Mouse (Mus musculus) kidney, postnatal 14 days (tissue): ENCODE results near the gene Polr3g.
"Not testable (repeated sequence)": the region's sequence is repeated elsewhere in the genome, so short reads cannot be mapped to it uniquely, and the experiment has no call there.

ENCODE experiments used
- DNase-seq: peaks from one replicate; pipeline ENCODE4 v3.0.0; 2022; ENCODE audit warnings: mixed read lengths

Polr3g gene

GRCm38 (mm10) chr13:81710775-81711545 lies at the start of gene Polr3g, which contains the start of gene Mblac2:
TSS of gene Polr3g (minus strand) at chr13:81711013.
TSS of gene Mblac2 (plus strand) at chr13:81711341.
- DNase-seq = peak; percentile 96

DNA sequence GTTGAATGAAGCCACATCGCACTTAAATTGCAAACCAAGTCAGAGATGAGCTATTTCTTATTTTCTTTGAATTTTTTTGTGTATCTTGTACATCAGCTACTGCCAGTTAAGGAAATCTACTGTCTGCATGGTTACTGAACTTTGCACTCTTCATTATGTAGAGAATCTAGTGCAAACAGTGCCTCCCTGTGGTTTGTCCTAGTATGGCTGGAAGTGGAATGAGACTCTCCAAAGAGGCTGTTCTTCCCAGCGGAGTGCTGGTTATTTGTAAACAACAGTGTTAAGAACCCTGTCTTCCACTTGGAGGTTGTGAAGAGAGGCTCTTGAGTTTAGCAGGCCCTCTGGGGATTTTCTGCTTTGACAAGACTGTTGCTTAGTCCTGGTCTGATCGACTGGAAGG lies 49.6 kb upstream of the Polr3g start:
- DNase-seq = peak; percentile 57

DNA sequence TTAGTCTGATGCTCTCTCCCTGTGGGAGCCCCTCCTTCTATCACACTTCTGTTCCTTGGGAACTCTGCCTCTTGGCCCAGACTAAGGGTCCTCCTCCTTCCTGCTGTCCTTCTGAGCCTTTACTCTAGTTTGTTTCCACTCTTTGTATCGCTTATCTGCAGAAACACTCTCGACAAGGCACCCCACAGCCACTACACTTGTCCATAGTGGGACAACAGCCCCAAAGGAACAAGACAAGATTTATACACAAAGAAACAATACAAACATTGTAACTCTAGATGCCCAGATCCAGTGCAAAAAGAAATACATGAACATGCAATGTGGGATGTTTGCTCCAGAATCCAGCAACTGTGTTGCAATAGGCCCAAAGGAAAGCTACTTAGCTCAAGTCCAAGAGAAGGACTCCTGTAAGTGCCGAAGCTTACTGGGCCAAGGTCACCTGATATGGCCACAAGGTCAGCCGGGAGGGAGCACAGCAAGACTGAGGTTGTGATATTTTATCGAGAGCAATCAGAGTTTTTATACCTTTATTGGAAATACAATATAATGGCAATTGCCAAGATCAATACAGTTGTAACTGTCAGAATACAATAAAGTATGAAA lies 46.3 kb upstream of the Polr3g start:
- DNase-seq = no peak

DNA sequence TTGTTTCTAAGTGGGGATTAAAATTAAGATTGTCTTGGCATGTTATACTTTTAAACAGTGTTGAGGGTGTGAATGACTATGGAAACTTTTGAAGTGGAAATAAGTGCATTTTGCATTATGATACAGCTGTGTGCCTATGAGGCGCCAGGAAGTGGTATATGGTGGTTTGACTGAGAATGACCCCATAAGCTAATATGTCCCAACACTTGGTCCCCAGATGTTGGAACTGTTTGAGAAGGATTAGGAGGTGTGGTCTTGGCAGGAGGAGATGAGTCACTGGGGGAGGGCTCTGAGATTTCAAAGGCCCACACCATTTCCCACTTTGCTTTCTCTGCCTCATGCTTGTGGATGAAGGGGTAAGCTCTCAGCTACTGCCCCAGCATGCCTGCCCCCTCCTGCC lies 44.5 kb upstream of the Polr3g start:
- DNase-seq = no peak

- DNase-seq = no peak
Observed at GRCm38 (mm10) chr13:81754878-81755277, 44.1 kb upstream of the Polr3g start.

DNA sequence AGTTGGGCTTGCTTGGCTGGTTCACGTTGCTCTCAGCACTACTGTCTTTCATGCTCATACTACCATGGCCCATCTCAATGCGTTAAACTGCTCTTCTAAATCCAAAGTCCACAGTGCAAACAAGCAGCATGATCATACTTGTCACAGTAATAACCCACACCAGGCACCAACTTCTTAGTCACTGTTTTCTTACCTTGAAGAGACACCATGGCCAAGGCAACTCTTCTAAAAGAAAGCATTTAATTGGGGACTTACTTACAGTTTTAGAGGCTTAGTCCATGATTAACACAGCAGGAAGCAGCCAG lies 33.2 kb upstream of the Polr3g start:
- DNase-seq = no peak

GRCm38 (mm10) chr13:81743391-81744091 lies 32.7 kb upstream of the Polr3g start:
- no peak for DNase-seq

DNA sequence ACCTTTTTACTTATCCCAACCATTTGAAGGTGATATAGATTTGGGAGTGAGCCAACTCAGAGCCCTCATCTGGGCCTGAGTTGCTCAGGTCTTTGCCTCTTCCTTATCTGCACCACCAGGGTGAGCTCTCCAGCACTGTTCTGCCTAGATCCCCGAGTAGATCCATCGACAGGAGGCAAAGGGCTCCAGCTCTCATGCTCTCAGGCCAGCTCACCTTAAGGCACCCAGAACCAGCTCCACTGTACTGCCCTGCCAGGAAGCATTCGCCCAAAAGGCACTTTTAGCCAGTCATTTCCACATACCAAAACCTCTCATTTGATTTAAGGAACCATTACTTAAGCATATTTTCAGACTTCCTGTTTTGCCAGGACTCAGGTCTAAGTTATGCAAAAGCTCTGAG lies 30.1 kb upstream of the Polr3g start:
- DNase-seq = no peak

GRCm38 (mm10) chr13:81736606-81737005 lies 25.8 kb upstream of the Polr3g start:
- no peak for DNase-seq

DNA sequence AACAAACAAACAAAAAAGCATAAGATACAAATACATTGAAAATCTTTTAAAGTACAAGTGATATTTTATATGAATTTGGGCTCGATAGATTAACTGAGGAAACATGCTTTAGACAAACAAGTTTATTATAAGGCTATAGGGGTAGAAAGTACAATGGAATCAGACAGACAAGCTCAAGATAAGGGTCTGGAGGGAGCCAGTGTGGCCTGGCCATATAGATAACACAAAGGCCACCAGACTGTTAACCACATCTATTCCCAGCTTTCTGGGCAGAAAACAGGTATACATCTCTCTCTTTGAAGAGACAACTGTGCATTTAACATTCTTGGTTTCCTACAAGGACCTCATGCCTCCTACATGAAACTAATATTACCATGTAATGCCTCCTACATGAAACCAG lies 19.5 kb upstream of the Polr3g start:
- DNase-seq = no peak

GRCm38 (mm10) chr13:81729102-81729501 lies 18.3 kb upstream of the Polr3g start:
- DNase-seq = no peak

GRCm38 (mm10) chr13:81728141-81728540 lies 17.3 kb upstream of the Polr3g start:
- not testable (repeated sequence) for DNase-seq

GRCm38 (mm10) chr13:81713896-81714295 lies 3.1 kb upstream of the Polr3g start:
- DNase-seq = no peak

GRCm38 (mm10) chr13:81711546-81712371 lies 946 bp upstream of the Polr3g start:
- DNase-seq = no peak

DNA sequence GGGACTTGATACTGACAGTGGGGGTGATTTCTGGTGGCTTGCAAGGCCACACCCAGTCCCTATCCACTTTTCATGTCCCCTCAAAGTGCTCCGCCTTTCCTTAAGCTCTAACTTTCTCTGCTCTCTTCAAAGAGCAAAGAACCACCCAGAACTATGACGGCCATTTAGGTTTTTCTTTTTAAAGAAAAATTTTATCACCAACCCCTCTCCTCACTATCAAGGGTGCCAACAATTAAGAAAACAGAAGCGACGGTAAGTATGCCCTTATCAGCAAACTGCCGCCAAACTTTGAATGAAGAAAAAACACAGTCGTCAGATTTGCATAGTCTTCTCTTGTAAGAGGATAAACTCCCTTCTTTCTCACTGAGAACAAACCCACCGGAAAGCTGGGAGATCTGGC lies 547 bp downstream of the Polr3g start:
- DNase-seq = no peak

GRCm38 (mm10) chr13:81709805-81710204 lies 1.0 kb downstream of the Polr3g start:
- DNase-seq = no peak

DNA sequence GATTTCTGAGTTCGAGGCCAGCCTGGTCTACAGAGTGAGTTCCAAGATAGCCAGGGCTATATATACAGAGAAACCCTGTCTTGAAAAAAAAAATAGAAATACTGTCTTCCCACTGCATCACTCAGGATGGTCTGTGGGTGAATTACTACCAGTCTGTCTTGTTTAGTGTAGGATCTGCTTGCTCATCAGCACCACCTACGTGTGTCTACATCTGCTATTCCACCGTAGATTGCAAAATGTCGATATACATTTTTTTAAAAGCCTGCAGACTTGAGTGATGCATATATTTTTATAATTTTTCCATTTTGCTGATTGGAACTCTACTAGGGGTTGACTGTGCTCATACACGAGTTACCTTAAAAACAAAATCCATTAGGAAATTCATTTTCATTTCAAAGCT lies 4.5 kb downstream of the Polr3g start:
- DNase-seq = no peak

DNA sequence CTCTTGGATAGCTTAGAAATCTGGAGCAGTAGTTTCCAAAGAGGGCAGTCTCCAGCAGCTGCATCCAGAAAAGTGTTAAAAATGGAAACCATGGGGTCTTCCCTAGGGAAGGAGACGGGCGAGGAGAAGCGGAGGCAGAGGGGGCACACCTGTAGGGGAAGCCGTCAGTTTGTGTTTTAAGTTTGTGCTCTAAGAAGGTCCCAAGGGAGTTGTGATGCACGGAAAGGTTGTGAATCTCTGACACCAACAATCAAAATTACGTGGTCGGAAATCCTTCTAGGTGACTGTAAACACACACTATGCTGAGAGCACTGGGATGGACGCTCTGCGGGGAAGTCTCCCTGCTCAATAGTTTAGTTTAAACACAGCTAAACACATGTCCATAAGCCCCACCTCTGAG lies 7.2 kb downstream of the Polr3g start:
- no peak for DNase-seq

DNA sequence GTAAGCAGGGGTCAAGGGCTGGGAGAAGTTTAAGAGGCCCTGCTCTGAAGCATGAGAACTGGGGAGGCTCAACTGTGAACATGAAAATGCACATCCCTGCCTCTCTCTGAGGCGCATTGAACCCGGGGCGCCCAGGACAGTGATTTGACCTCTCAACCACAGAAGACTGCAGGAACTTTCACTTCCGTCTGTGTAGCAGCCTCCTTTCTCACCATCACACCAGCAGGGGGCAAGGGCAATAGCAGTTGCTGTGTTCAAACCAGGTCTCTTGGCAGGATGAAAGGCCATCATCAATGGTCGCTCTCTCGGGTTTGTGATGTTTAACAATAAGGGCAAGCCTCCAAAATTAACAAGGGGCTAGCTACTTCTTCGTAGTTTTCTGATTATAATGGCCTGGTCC lies 7.7 kb downstream of the Polr3g start:
- DNase-seq = no peak

DNA sequence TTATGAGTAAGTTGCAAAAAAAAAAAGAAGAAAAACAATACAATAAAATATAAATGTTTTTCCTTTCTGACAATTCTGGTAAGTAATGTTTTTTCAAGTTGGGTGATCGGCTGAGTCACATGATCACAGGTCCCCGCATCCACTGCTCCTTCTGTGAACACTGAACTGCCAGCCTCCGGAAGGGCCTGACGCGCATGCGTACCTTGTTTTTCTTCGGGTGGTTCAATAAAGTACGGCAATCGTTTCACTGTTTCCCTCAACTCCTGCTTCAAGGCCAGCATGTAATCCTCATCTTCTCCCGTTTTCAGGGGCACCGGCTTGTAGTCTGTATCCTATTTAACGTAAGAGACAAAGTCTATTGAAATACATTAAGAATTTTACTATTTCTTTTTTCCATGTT lies 16.4 kb downstream of the Polr3g start:
- DNase-seq = no peak

GRCm38 (mm10) chr13:81691606-81692005 lies 19.2 kb downstream of the Polr3g start:
- DNase-seq = peak; percentile 12

DNA sequence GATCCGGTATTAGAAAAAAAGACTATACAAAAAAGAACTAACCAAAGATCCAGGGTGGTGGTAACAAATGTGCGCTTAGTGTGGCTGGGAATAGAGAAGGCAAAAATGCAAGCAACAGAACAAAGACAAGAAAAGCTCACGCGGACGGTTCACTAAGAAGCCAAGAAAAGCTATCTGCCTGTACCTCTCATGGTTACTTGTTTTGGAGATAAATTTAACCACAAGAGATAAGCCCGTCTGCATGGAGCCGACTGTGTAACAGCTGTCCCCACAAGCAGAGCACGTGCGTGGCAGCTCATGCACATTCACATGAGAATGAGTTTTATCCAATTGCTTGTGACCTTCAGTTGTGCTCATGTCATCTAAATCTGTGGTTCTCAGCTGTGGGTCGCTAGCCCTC lies 20.3 kb downstream of the Polr3g start:
- no peak for DNase-seq

GRCm38 (mm10) chr13:81689587-81689986 lies 21.2 kb downstream of the Polr3g start:
- no peak for DNase-seq
